Mouse (Mus musculus): ENCODE measurements around the gene Ap3m1. TPM values are rescaled to one million over a fixed set of nuclear protein-coding genes. Genes with fewer than 3 reads are reported as not detected.
"Not testable (repeated sequence)": the region's sequence is repeated elsewhere in the genome, so short reads cannot be mapped to it uniquely, and the experiment has no call there.

Gene Ap3m1
- 66.8 and 78.9 TPM in 2 replicates for total RNA-seq (2015)
- 79.7 and 96.9 TPM in 2 replicates for total RNA-seq (2017)

DNA sequence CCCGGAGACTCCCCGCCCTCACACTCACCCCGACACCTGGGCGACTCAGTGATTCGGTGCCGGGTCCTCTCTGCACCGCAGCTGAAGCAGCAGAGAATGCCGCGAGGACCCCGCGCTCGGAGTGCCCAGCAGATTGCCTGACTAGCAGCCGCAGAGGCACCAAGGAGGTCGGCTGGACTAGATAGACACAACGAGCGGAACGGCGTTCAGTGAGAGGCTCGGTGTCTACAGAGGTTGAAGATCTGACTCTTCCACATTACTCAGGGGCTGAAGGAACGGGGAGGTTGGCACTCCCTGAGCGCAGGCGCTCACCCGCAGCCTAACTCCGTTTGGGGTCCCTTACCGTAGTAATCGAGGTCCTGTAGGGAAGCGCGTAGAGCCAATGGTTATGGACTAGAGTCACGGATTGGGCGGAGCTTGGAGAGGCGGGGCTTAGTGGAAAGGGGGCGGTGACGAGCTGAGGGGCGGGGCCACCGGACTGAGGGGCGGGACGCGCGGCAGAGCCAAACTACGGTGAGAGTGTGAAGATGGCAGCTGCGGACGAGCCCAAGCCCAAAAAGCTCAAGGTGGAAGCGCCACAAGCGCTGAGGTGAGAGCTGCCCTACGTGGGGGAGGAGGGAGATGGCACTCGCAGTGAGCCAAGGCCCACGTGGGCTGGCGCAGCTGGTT, at the start of gene Ap3m1, which contains the start of gene Adk:
Gene Ap3m1 (minus strand): TSS at position 397 of the 669 bp plus-strand sequence.
Gene Adk (plus strand): TSS at position 463 of the 669 bp plus-strand sequence.
- peak; percentile 83 for ATAC-seq (ENCODE audit: poor library complexity, severe bottlenecking)

GRCm38 (mm10) chr14:21101562-21101961, 49.3 kb upstream of the Ap3m1 start:
- ATAC-seq (ENCODE audit: poor library complexity, severe bottlenecking): peak; percentile 40

- ATAC-seq (ENCODE audit: poor library complexity, severe bottlenecking): no peak
Observed at GRCm38 (mm10) chr14:21100876-21101275, 48.6 kb upstream of the Ap3m1 start.

GRCm38 (mm10) chr14:21099371-21099770, 47.1 kb upstream of the Ap3m1 start:
- no peak for ATAC-seq (ENCODE audit: poor library complexity, severe bottlenecking)

DNA sequence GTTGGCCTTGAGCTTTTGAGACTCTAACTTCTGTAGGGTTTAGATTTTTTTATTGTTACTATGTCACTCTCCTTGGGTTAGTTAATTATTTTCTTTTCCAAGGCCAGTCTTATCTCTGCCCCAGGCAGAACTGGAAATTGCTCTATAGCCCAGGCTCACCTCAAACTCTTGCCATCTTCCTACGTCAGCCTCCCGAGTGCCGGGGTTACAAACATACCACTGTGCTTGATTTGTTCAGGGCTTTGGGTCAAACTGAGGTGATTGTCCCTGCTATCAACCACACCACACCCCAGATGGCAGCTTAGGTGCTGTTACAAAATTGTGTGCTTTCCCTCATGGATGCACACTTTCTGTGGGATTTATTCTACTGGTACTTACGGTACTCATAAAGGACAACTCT, 44.4 kb upstream of the Ap3m1 start:
- no peak for ATAC-seq (ENCODE audit: poor library complexity, severe bottlenecking)

GRCm38 (mm10) chr14:21096279-21096678, 44.0 kb upstream of the Ap3m1 start:
- ATAC-seq (ENCODE audit: poor library complexity, severe bottlenecking): no peak

DNA sequence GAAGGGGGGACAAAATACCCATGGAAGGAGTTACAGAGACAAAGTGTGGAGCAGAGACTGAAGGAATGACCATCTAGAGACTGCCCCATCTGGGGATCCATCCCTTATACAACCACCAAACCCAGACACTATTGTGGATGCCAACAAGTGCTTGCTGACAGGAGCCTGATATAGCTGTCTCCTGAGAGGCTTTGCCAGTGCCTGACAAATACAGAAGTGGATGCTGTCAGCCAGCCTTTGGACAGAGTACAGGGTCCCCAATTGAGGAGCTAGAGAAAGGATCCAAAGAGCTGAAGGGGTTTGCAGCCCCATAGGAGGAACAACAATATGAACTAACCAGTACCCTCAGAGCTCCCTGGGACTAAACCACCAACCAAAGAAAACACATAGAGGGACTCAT, 41.9 kb upstream of the Ap3m1 start:
- ATAC-seq (ENCODE audit: poor library complexity, severe bottlenecking): not testable (repeated sequence)

GRCm38 (mm10) chr14:21090930-21091486, 38.7 kb upstream of the Ap3m1 start:
- ATAC-seq (ENCODE audit: poor library complexity, severe bottlenecking): no peak

DNA sequence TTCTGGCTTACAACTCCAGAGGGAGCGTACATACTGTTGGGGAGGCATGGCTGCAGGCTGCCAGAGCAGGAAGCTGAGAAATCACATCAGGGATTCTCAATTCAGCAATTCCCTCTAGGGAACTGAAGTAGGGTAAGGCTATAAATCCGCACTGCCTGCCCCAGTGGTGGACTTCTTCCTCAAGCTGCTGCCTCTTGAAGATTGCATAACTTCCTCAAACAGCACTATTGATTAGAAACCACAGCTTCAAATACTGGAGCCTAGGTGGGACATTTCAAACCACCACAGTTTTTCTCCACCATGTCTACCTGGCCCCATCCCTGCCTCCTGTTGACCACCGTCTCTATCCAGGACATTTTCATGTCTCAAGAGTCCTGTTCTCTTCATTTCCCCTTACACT, 38.1 kb upstream of the Ap3m1 start:
- peak; percentile 98 for ATAC-seq (ENCODE audit: poor library complexity, severe bottlenecking)

DNA sequence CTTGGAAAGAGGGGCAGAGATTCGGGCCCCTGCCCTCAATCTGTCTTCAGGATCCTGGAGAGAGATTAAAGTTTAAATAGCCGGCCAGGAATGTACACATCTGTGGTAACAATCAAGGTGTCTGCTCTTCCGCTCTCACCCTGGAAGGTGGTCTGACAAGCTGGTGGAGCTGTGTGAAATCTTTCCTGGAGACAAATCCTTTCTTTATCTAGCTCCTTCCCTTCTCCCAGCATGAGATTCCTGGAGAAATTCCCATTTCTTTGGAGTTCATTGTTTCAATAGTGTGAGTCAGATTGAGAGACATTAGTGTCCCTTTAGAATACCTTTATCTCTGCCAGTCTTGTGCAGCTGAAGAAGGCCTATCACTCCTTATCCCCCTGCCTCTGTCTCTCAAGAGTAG, 36.4 kb upstream of the Ap3m1 start:
- ATAC-seq (ENCODE audit: poor library complexity, severe bottlenecking): no peak

DNA sequence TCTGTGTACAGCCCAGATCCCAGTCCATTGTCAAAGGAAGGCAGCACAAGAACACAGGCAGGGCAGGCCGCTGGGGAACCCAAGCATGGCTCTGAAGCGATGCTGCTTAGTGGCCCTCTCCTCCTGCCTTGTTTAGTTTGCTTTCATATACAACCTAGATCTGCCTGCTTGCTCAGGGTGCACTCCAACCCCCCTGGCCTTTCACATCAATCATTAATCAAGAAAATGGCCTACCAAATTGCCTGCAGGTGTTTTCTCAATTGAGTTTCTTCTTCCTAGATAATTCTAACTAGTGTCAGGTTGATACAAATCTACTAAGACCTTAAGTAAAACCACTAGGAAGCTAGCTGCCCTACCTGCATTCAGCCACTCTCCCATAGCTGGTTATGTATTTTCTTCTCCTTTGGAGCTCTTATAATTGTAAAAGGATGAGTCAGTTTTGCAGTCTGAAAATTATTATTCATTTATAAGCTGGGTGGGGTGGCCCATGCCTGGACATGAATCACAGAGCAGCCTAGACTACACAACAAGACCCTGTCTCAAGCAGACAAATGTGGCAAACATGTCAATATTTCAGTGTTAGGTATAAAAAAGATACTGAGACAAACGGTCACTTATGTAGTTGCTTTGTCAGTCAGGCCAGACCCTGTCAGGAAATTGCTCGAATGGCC, 35.2 kb upstream of the Ap3m1 start:
- no peak for ATAC-seq (ENCODE audit: poor library complexity, severe bottlenecking)

DNA sequence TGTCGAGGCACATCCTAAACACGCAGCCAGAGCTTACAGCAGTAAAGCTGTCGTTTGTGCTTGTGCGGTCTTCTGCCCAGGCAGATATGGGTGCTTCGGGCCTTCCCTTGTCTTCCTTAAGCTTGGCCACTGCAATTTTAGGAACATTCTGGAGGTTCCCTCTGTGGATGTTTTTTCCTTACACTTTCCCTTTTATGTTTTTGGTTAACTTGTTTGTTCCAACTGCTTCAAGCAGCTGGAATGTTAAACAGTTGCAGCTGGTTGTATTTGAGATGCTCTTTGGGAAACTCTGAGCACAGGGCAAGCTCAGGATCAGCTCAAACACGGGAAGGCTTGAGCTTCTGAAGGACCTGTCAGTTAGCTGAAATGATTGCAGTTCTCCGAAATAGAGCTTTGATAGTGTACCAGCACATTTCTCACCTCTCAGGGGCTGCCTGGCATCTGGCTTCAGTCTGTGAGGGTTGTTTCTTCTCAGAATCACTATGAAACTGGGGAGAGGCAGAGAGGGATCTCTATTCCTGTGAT, 34.6 kb upstream of the Ap3m1 start:
- no peak for ATAC-seq (ENCODE audit: poor library complexity, severe bottlenecking)

- ATAC-seq (ENCODE audit: poor library complexity, severe bottlenecking): no peak
Observed at GRCm38 (mm10) chr14:21086106-21086505, 33.8 kb upstream of the Ap3m1 start.

GRCm38 (mm10) chr14:21085666-21086065, 33.4 kb upstream of the Ap3m1 start:
- ATAC-seq (ENCODE audit: poor library complexity, severe bottlenecking): no peak

DNA sequence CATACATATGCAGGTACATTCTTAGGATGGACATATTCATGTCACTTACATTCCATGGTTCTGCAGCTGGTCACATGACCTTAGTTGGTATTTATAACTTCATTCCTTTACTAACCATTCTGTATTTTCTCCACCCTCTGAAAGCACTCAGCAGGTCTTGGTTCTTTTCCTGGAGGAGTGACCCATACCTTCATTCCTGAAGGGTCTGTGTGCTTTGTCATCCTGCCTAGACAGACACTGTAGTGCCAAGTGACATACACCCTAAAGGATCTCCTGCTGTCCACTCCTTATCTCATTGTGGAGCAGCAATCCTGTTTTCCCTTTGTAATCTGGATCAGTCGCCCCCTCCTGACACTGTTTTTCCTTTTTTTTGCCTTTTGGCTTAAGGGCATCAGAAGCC, 30.5 kb upstream of the Ap3m1 start:
- no peak for ATAC-seq (ENCODE audit: poor library complexity, severe bottlenecking)

DNA sequence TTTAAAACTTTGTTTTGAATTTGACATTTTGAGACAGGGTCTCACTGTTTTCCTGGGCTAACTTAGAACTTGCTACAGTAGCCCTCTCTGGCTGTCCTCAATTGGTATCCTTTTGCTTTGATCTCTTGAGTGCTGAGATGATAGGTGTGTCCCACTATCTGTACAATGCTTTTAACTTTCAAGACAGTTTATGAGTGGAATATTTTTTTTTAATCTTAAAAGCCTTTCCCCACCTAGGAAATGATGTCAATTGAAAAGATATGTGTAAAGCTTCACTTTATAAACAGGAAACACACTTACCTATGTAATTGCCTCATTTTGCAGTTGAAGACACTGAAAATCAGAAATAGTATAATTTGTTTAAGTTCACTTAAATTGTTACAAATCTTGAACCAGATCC, 26.2 kb upstream of the Ap3m1 start:
- no peak for ATAC-seq (ENCODE audit: poor library complexity, severe bottlenecking)

- ATAC-seq (ENCODE audit: poor library complexity, severe bottlenecking): peak; percentile 29
Observed at GRCm38 (mm10) chr14:21077939-21078338, 25.6 kb upstream of the Ap3m1 start.

DNA sequence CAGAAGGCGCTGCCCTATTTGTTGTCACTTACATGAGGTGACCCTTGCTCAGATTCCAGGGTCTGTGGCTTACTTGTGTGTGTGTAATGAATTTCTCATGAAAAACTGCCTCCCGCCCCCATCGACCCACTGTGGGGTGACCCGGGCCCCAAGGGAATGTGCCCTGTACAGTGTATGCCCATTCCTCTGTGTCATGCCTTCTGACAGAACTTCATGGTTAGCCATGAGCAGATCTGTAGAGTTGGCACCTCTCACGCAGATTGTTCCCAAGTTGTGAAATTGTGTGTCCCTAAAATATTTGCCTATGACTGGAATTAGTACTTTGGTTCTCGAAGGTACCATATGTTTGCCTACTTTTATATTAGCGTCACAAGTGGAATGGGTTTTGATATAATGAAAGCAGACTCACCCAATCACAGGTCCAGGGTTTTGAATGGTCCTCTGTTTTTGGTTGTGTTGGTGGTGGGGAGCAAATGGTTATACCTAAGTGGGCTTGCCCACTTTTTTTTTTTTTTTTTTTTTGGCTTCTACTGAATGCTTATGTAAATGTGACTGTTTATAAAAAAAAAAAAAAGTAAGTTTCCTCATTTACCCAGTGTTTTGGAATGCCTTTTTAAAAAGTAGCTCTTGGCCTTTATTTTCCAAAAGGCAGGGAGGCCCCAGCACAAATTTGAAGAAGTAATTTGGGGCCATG, 24.3 kb upstream of the Ap3m1 start:
- ATAC-seq (ENCODE audit: poor library complexity, severe bottlenecking): no peak

- ATAC-seq (ENCODE audit: poor library complexity, severe bottlenecking): peak; percentile 93
Observed at GRCm38 (mm10) chr14:21075751-21076500, 23.6 kb upstream of the Ap3m1 start.
